ENCODE assay signal across 26 mouse cellular contexts in genomic region chr6:5409676-5410075, GRCm38 (mm10). TPM values are rescaled to one million over a fixed set of nuclear protein-coding genes. Genes with fewer than 3 reads are reported as not detected.
DNase-seq lines count a peak whose midpoint lies in the region; ATAC-seq lines count a peak whose summit lies in the region.
"Had no signal": no experiment of that assay in that cellular context is flagged by ENCODE, and none has a peak within 500 bp of the region (broad histone marks: within the 10 kb centered on the region; RNA-seq: fewer than 3 reads in every experiment).

No protein-coding gene starts in this region.

- H3K27ac ChIP-seq in forebrain, embryonic 12.5 days: peak overlapping the region; percentile 61; the same call in 1 of the 2 replicates
- H3K27ac ChIP-seq in forebrain, embryonic 14.5 days (ENCODE audit: low read depth, low read length): no peak overlapping the region; the same call in 1 of the 2 replicates
- H3K27ac ChIP-seq: embryonic facial prominence, embryonic 12.5 days; embryonic facial prominence, embryonic 15.5 days; heart, embryonic 15.5 days; intestine, embryonic 15.5 days had no signal

- no peaks in the 10 kb centered on the region for H3K36me3 ChIP-seq in forebrain, embryonic 12.5 days (replicated peaks)
- no peaks in the 10 kb centered on the region for H3K36me3 ChIP-seq in forebrain, embryonic 14.5 days (ENCODE audit: control insufficient read depth, insufficient read depth, low read length)
- H3K36me3 ChIP-seq: embryonic facial prominence, embryonic 12.5 days; embryonic facial prominence, embryonic 15.5 days; heart, embryonic 12.5 days; heart, embryonic 15.5 days; hindbrain, embryonic 12.5 days; intestine, embryonic 15.5 days had no signal

- H3K4me3 ChIP-seq in forebrain, embryonic 12.5 days (replicated peaks): no peak overlapping the region
- H3K4me3 ChIP-seq in forebrain, embryonic 14.5 days (ENCODE audit: low read depth, low read length): no peak overlapping the region
- H3K4me3 ChIP-seq: embryonic facial prominence, embryonic 12.5 days; embryonic facial prominence, embryonic 15.5 days; heart, embryonic 12.5 days; heart, embryonic 15.5 days; hindbrain, embryonic 12.5 days; intestine, embryonic 15.5 days had no signal

- H3K4me2 ChIP-seq in forebrain, embryonic 12.5 days: no peak overlapping the region
- no peak overlapping the region for H3K4me2 ChIP-seq in forebrain, embryonic 14.5 days (ENCODE audit: low read length)
- H3K4me2 ChIP-seq: embryonic facial prominence, embryonic 12.5 days; embryonic facial prominence, embryonic 15.5 days; heart, embryonic 12.5 days; heart, embryonic 15.5 days; hindbrain, embryonic 12.5 days; intestine, embryonic 15.5 days had no signal

- no peak overlapping the region for H3K9ac ChIP-seq in forebrain, embryonic 12.5 days
- no peak overlapping the region for H3K9ac ChIP-seq in forebrain, embryonic 14.5 days (ENCODE audit: low read length)
- H3K9ac ChIP-seq: embryonic facial prominence, embryonic 12.5 days; embryonic facial prominence, embryonic 15.5 days; heart, embryonic 12.5 days; heart, embryonic 15.5 days; hindbrain, embryonic 12.5 days; intestine, embryonic 15.5 days had no signal

- H3K9me3 ChIP-seq in forebrain, embryonic 12.5 days: no peaks in the 10 kb centered on the region
- no peaks in the 10 kb centered on the region for H3K9me3 ChIP-seq in forebrain, embryonic 14.5 days (replicated peaks; ENCODE audit: control insufficient read depth, low read length)
- H3K9me3 ChIP-seq: embryonic facial prominence, embryonic 12.5 days; embryonic facial prominence, embryonic 15.5 days; heart, embryonic 12.5 days; heart, embryonic 15.5 days; hindbrain, embryonic 12.5 days; intestine, embryonic 15.5 days had no signal

- intact Hi-C loops in heart, postnatal 14 days (cut with DNase I): loop anchor here (2.0 to 10.0 kb wide), 2 partner anchors 85 to 395 kb away; no protein-coding TSS in a partner anchor

- no peak for ATAC-seq in forebrain, embryonic 12.5 days (ENCODE audit: low FRiP score)
- no peak for ATAC-seq in forebrain, embryonic 14.5 days
- ATAC-seq: CD4-positive, CD25-positive, alpha-beta regulatory T cell, adult 4 months; intestine, embryonic 15.5 days had no signal

- H3K4me1 ChIP-seq in forebrain, embryonic 12.5 days: peaks cover 39% of the 10 kb centered on the region
- H3K4me1 ChIP-seq in forebrain, embryonic 14.5 days (ENCODE audit: control insufficient read depth, insufficient read depth, low read length): peaks cover 30% of the 10 kb centered on the region
- H3K4me1 ChIP-seq: intestine, embryonic 15.5 days had no signal

- H3K27me3 ChIP-seq in forebrain, embryonic 12.5 days: no peaks in the 10 kb centered on the region
- H3K27me3 ChIP-seq in forebrain, embryonic 14.5 days (replicated peaks; ENCODE audit: control insufficient read depth, insufficient read depth, low read length): no peaks in the 10 kb centered on the region
- H3K27me3 ChIP-seq: embryonic facial prominence, embryonic 12.5 days; embryonic facial prominence, embryonic 15.5 days; heart, embryonic 12.5 days; heart, embryonic 15.5 days; hindbrain, embryonic 12.5 days; intestine, embryonic 15.5 days had no signal

- peak; percentile 34 for DNase-seq in heart, adult 11 months
- no peak for DNase-seq in heart, postnatal 14 days
- peak; percentile 63 for DNase-seq in forebrain, embryonic 14.5 days (ENCODE audit: low spot score)
- no peak for DNase-seq in right cerebral cortex, adult 2 months (ENCODE audit: low spot score in 2 of 2)
- no peak for DNase-seq in cerebellum, postnatal 10 days
- DNase-seq: adrenal gland, adult 2 months; adrenal gland, postnatal 14 days; cerebellum, adult 11-12 months; cerebellum, adult 8-10 months; cerebellum, postnatal 14 days; gastrocnemius, postnatal 14 days; heart, adult 18-20 months; heart, postnatal 10 days; heart, postnatal 4 days; kidney, adult 11 months; kidney, adult 8-10 months had no signal

- WGBS in forebrain, embryonic 12.5 days: 26% methylated on average over 4 of the region's 4 CpGs
- 7% methylated on average over 4 of the region's 4 CpGs for WGBS in forebrain, embryonic 14.5 days

RNA-seq across cellular contexts. Expression of gene Asb4, which starts 26.5 kb away (rescaled TPM):
- 1 to 10 TPM; 6.8 to 8.2 TPM for total RNA-seq in heart, postnatal 14 days (2021)
- 28.5 and 38.6 TPM in 2 replicates for polyA plus RNA-seq in forebrain, embryonic 12.5 days (2016; fragmentation: Nextera tagmentation; extraction: Ambion mirVana)
- polyA plus RNA-seq in forebrain, embryonic 14.5 days (2014; fragmentation: Nextera tagmentation; extraction: Ambion mirVana): 22.7 and 23.7 TPM in 2 replicates
- total RNA-seq: common myeloid progenitor, adult 5-6 weeks; MEL had no signal

Comparison
In these comparisons a context has a peak if more than half of its experiments do, and no peak if none do; other contexts are left out.
1. DNase-seq: peak in heart, adult 11 months (single experiment) and forebrain, embryonic 14.5 days (single experiment); none in heart, postnatal 14 days (0 of 2), right cerebral cortex, adult 2 months (0 of 2) and cerebellum, postnatal 10 days (0 of 2).